Mouse (Mus musculus) liver, adult 2 months (tissue): ENCODE data around the gene Hist1h4d.

Experiments
- CTCF ChIP-seq: fragments of 200-500 bp; IDR thresholded peaks from 2 replicates; pipeline ENCODE4 v1.5.1; 2011; ENCODE audit warnings: low read depth, low read length, control low read depth
- POLR2A ChIP-seq: fragments of 200-500 bp; IDR thresholded peaks from 2 replicates; pipeline ENCODE4 v1.6.1; 2011; ENCODE audit warnings: low read length, control low read depth; ENCODE audit not compliant: insufficient read depth; ENCODE audit errors: extremely low read depth

- no peak for TF ChIP-seq POLR2A
- no peak for TF ChIP-seq CTCF
These were observed 1.0 kb downstream of the Hist1h4d start for GRCm38 (mm10) chr13:23582219-23583056.
